Mouse (Mus musculus) ES-Bruce4 (cell line): ENCODE measurements around the gene Kansl2.

ENCODE experiments used
- CTCF ChIP-seq: IDR thresholded peaks from one replicate; pipeline ENCODE4 v1.8.1; 2011; ENCODE audit warnings: low read depth, low read length
- EP300 ChIP-seq: IDR thresholded peaks from 2 replicates; pipeline ENCODE4 v1.6.1; 2011; ENCODE audit warnings: low read depth, low read length; ENCODE audit not compliant: insufficient read depth

DNA sequence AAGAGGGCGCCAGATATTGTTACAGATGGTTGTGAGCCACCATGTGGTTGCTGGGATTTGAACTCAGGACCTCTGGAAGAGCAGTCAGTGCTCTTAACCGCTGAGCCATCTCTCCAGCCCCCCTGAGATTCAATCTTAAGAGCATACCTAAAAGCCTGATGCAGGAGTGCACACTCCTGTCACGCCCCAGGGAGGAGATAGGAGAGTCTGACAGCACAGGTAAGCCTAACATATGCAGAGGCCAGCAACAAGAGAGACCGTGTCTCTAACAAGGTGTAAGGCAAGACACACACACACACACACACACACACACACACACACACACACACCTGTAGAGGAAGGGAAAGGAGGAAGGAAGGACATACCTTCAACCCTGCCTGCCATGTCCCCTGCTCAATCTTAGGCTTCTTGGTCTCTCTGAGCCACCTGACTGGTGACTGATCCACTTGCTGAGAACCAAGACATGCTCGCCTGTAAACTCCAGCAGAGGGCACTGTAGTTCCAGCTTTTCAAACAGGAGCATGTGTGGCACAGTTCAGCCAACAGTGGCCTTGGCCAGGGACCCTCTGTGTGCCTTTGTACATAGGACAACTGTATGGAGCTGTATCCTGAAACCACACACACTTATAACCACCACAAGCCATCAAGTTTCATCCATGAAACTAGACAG, 45.9 kb upstream of the Kansl2 start:
- peak; percentile 85 for TF ChIP-seq CTCF
- TF ChIP-seq EP300 = no peak
